Mouse (Mus musculus) spleen, postnatal 4 days (tissue): ENCODE measurements around the gene Ttll5.

ENCODE experiments used
- DNase-seq, 2 experiments: peaks; one replicate each; pipeline ENCODE4 v3.0.0; 2022; ENCODE audit warnings: low spot score in 2 of 2

Gene Ttll5

DNA sequence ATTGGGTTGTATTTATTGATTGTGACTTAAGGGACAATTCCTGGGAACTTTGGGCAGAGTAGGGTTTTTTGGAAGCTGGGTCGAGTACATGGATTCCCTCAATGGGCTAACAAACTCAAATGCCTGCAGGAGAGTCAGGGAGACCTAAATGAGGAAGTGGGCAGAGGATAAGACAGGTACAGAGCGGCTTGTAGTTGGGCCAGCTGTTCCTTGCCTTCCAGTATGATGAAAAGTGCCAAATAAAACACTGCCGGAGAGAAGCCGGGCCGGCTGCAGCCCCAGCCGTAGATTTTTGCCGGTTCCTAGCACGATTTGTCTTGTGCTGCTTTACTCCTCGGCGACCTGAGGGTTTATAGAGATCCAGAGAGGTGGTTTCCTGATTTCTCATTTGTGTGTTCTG lies 104.1 kb downstream of the Ttll5 start:
- DNase-seq = no peak

DNA sequence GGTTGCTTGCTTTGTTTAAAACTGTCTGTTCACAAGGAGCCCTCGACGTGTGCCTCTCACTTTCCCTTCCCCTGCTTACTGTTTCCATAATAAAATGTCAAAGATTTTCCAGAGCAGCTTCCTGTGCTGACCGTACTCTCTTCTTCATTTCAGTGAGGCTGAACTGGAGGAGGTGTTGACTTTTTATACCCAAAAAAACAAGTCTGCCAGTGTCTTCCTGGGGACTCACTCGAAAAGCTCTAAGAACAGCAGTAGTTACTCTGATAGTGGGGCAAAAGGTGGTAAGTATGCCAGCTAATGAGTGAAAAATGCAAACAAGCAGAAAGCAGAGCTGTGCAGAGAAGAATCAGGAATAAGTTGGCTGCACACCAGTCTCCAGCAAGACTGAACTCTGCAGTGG lies 105.3 kb downstream of the Ttll5 start:
- no peak for DNase-seq

- no peak for DNase-seq
Observed at GRCm38 (mm10) chr12:85930713-85931112, 106.3 kb downstream of the Ttll5 start.

- DNase-seq = no peak
Observed at GRCm38 (mm10) chr12:85933241-85933640, 108.8 kb downstream of the Ttll5 start.

DNA sequence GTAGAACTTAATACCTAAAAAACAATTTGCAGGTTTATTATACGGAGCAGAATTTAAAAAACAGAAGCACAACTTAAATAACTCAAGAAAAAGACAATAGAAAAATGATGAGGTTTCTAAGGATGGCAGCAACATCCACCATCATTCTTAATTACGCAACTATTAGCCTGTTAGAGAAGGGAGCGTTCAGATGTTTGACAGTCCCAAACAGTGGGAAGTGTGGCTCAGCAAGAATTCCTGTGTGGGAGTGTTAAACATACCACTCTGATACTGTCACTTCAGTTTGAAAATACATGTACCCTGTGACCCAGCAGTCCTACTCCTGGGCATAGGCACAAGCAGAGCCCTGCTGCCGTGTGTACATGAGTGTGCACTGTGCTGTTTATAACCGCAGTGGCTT lies 112.9 kb downstream of the Ttll5 start:
- no peak for DNase-seq

GRCm38 (mm10) chr12:85943456-85943855 lies 119.0 kb downstream of the Ttll5 start:
- DNase-seq = no peak

GRCm38 (mm10) chr12:85944419-85944818 lies 120.0 kb downstream of the Ttll5 start:
- DNase-seq = no peak

GRCm38 (mm10) chr12:85947161-85947560 lies 122.7 kb downstream of the Ttll5 start:
- DNase-seq = no peak

GRCm38 (mm10) chr12:85949667-85950066 lies 125.2 kb downstream of the Ttll5 start:
- DNase-seq = no peak

DNA sequence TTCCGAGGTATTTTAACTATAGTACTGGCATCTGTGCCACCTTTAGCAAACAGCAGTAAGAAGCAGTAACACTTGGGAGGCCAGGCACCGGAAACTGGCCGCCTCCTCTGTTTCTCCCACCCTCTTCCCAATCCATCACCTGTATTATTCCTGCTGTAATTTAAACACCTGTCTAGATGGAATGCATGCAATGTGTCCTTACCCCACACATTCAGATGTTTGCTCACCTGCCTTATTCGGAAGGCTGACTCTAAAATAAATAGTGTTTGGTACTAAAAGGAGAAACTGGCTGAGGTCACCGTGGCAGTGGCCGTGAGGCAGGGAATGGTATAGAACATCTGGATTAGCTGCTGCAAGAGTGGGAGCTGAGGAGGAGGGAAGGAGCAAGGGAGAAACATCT lies 125.9 kb downstream of the Ttll5 start:
- DNase-seq = no peak

DNA sequence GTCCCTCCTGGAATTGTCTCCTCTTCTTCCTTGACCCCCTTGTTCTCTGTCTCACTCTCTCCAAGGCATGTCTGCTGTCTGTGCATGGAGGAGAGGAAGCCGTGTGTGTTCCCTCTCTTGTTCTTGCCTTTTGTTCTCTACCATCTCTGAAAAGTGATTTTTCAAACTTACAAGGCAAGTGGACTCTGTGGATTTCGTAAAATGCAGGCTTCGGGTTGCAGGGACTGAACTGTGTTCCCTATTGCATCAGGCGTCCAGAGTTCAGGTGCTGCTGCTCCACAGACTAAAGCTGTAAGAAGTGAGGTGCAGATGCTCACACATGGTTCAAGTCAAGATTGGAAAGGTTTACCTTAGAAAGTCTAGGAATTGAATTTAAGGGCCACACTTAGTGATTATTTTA lies 126.6 kb downstream of the Ttll5 start:
- no peak for DNase-seq

GRCm38 (mm10) chr12:85951822-85952221 lies 127.4 kb downstream of the Ttll5 start:
- no peak for DNase-seq

GRCm38 (mm10) chr12:85952349-85952748 lies 127.9 kb downstream of the Ttll5 start:
- DNase-seq = no peak

DNA sequence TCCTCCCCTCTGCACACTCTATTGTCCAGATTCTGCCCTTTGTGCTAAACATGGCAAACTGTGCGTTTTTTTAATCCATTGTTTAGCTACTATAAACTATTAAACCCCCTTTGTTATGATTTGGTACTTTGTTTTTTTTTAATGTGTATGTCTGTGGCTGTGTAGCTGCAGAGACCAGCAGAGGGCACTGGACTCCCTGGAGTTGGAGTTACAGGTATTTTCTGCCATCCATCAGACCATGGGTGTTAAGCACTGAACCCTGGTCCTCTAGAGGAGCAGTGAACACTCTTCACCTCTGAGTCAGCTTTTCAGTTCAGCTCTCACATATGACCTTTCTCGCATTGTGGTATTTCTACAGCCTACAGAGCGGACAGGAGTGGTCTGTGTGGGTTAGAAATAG lies 129.7 kb downstream of the Ttll5 start:
- no peak for DNase-seq

DNA sequence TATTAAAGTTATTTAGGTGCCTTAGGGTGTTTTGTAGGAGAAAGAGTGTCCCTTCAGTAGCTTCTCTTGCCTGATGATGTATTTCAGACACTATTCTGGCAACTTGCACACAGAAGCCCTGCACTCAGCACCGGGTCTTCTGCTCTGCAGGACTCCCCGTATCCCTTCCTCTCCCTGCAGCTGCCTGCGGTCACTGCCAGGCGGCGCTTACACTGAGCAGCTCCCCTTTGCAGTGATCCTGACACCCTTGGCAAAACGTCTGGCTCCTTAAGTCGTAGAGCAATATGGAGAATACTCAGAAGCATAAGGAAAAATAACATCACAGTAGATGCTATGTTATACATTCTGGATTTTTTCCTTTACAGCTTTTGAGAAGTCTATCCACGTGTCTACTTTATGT lies 130.6 kb downstream of the Ttll5 start:
- DNase-seq = no peak

- no peak for DNase-seq
Observed at GRCm38 (mm10) chr12:85955690-85956089, 131.2 kb downstream of the Ttll5 start.

DNA sequence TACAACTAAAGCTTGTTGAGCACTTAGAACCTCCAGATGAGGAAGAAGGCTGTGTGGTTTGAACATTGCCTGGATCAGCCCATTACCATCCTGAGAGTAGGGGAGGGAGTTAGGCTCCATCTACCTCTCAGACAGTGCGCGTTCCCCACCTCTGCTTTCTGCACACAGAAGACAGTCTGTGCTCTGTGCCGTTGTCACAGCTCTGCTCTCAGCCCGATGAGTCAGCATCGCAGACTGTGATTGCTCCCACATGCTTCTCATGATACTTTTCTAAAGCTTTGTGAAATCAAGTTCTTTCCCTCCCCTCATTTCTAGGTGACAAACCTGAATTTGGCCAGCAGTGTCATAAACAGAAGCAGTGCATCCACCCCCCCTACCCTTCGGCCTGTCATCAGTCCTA lies 131.8 kb downstream of the Ttll5 start:
- no peak for DNase-seq

DNA sequence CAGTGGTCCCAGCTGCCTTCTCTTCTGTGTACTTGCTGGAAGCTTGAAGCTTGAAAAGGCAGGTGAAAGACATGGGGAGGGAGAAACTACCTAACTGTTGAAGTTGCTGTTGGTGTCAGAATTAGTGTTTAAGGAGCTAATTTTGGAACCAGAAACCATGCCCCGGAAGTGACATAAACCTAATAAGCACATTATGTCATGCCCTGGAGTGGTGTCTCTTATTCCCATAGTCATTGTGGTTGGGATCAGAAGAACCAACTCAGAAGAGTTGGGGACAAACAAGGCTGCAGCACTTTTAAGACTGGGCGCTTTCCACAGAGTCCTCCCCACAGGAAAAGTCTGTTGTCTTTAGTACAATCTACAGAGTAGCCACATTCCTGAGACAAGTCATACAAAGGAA lies 134.0 kb downstream of the Ttll5 start:
- DNase-seq = no peak

- no peak for DNase-seq
Observed at GRCm38 (mm10) chr12:85959822-85960501, 135.5 kb downstream of the Ttll5 start.

GRCm38 (mm10) chr12:85960699-85961098 lies 136.2 kb downstream of the Ttll5 start:
- no peak for DNase-seq

DNA sequence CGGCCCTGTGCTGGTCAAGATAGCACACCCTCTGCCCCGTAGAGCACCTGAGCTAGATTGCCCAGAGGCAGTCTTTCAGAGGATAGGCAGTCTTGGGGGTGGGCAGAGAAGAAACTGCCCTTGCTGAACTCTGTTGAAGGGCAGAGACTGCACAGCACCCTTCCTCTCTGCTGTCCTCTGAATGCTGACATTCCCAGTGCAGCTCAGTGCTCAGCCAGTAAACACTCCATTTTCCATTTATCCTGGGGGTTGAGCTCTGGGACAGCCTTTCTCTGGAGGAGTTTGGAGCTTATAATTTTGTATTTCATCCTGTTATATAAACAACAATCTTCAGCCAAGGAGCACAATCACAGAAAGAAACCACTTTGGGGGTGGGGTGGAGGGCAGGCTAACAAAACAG lies 138.7 kb downstream of the Ttll5 start:
- DNase-seq = no peak

GRCm38 (mm10) chr12:85963699-85964098 lies 139.2 kb downstream of the Ttll5 start:
- DNase-seq = no peak

DNA sequence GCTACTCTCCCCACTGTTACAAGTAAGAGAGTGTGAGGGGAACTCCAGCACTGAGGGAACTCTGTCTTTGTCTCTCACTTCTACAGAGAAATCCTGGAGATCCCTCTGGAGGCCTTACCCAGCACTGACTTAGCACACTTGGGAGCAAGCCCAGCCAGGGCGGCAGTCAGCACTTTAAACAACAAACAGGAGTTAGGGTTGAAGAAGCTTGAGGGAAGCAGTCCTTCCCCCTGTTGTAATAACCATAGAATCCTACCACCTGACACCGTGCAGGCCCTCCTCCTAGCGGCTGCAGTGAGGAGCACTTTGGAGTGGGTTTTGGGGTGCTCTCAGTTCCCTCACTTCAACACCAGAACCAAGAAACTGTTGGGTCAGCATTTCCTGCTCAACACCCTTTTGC lies 140.0 kb downstream of the Ttll5 start:
- DNase-seq = no peak

DNA sequence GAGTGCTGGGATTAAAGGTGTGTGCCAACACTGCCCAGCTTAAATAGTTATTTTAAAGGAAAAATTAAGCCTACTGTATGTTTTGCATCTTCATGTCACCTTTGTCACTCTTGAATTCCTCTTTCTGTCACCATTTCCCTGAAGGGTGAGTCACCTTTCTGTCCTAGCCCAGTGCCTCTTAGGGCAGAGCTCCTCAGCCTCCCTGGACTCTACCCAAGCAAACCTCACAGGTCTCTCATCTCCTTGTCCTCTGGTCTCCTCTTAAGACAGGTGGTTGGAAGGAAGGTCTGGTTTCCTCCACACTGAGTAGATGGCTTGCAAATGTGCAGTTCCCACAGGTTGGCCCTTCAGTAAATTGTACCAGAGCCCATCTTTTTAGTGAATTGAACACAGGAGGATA lies 143.4 kb downstream of the Ttll5 start:
- no peak for DNase-seq
